Mouse (Mus musculus) layer of hippocampus, adult 8-10 months (tissue): Measurements from ENCODE around the gene Aurkb. TPM values are rescaled to one million over a fixed set of nuclear protein-coding genes. Genes with fewer than 3 reads are reported as not detected.

Experiments
- DNase-seq, 2 experiments: peaks; one replicate each; pipeline ENCODE4 v3.0.0; 2022; ENCODE audit warnings: low spot score in 2 of 2
- total RNA-seq, 4 experiments: library from RNA; stranded (reverse); gene quantifications; 2 replicates each; pipeline ENCODE4 v1.2.4; 2022

Gene Aurkb
- total RNA-seq, 4 experiments from 2014 or later: 0.52 to 1.6 (median 0.88) TPM

- no peak for DNase-seq
Measured at GRCm38 (mm10) chr11:69096360-69096986, 51.0 kb downstream of the Aurkb start.

GRCm38 (mm10) chr11:69096987-69097900, 51.8 kb downstream of the Aurkb start:
- DNase-seq: peak; percentile 96 to 97

- DNase-seq: peak; percentile 17 to 24
Measured at GRCm38 (mm10) chr11:69098039-69098761, 52.8 kb downstream of the Aurkb start.

GRCm38 (mm10) chr11:69098762-69099091, 53.3 kb downstream of the Aurkb start:
- DNase-seq: peak; percentile 94 to 96

DNA sequence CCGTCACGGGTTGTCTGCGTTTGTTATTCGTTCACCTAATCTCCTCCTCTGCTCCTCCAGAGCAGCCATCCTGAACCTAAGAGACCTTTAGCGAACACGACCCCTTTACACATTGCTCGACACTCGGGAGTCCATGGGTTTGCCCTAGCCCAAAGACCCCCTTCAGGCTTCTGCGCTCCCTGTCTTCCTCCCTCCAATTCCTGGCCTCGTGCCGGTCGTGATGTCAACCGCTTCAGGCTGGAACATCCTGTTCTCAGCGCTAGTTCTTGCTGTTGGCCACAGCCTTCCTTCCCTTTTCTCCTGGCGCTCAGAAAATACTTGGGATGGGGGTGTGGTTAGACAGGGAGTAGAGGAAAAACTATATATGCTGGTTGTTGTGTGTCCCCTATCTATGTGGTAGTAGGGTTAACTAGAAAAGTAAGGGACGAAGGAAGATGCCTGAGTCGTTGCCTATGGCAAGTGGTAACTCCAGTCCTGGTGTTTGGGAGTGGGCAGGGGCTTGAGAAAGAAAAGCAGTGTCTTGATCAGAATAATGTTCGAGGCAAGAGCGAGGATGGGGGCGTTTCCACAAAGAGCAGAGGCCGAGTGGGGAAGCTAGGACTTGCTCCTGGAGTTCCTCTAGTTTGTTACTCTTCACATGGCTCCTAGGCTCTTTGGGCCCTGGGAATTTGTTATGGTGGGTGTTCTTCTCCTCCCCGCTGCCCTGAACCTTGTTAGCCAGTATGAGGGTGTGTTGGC, 53.9 kb downstream of the Aurkb start:
- DNase-seq: peak; percentile 65 to 66

DNA sequence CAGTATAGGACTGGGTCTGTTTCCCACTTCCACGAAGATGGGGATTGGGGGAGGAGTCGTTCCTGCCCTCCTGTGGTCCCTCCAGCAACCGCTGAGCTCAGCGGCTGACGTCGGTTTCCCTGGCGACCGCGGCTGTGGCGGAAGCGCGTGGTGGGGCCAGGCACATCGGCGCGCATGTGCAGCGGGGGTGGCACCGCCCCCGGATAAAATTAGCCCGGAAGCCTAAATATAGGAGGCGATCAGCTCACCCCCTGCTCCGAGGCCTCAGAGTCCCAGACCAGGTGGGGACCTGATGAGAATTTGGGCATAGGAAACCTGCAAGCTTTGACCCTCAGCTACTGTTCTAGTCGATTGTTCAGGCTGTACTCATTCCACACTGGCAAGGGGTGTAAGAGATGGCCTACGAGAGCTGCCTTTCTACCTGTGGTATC, 54.5 kb downstream of the Aurkb start:
- peak; percentile 89 to 91 for DNase-seq

DNA sequence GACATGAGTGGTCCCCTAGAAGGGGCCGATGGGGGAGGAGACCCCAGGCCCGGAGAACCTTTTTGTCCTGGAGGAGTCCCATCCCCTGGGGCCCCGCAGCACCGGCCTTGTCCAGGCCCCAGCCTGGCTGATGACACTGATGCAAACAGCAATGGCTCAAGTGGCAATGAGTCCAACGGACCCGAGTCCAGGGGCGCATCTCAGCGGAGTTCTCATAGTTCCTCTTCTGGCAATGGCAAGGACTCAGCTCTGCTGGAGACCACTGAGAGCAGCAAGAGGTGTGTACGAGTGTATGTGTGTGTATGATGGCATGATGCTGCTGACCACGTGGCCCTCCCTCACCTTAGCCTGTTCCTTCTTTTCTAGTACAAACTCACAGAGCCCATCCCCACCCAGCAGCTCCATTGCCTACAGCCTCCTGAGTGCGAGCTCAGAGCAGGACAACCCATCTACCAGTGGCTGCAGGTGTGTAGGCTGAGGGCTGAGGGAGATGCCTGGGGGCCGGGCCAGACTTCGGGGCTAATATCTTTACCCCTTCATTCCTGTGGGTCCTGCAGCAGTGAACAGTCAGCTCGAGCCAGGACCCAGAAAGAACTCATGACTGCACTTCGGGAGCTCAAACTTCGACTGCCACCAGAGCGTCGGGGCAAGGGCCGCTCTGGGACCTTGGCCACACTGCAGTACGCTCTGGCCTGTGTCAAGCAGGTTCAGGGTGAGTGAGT, 55.4 kb downstream of the Aurkb start:
- peak; percentile 18 to 44 for DNase-seq

Other genes starting within 250 kb of the Aurkb start
- 100 to 1,000 TPM in 1 of 4 experiments, 10 to 100 TPM in 3; 78.3 to 104 (median 86.6) TPM for gene Ndel1, start 173.8 kb upstream of the Aurkb start, total RNA-seq
- gene Rnf222, start 157.1 kb upstream of the Aurkb start, total RNA-seq: not detected
- 100 to 1,000 TPM; 779 to 924 (median 859) TPM for gene Rpl26, start 144.1 kb upstream of the Aurkb start, total RNA-seq
- under 1 TPM in 3 of 4 experiments, not detected in 1; 0.32 to 0.58 (median 0.45) TPM for gene Odf4, start 118.6 kb upstream of the Aurkb start, total RNA-seq
- gene Arhgef15, start 88.2 kb upstream of the Aurkb start, total RNA-seq: 10 to 100 TPM in 3 of 4 experiments, 1 to 10 TPM in 1; 9.1 to 16.5 (median 12.0) TPM
- gene Slc25a35, start 77.5 kb upstream of the Aurkb start, total RNA-seq: 1 to 10 TPM; 4.9 to 7.4 (median 5.8) TPM
- 10 to 100 TPM; 14.1 to 24.1 (median 15.9) TPM for gene Rangrf, start 70.5 kb upstream of the Aurkb start, total RNA-seq
- gene Pfas, start 37.2 kb upstream of the Aurkb start, total RNA-seq: 10 to 100 TPM; 25.8 to 32.2 (median 26.8) TPM
- 10 to 100 TPM; 39.8 to 46.9 (median 41.8) TPM for gene Ctc1, start 29.7 kb upstream of the Aurkb start, total RNA-seq
- gene Borcs6, start 14.1 kb downstream of the Aurkb start, total RNA-seq: 10 to 100 TPM; 30.8 to 33.3 (median 31.5) TPM
- 10 to 100 TPM; 14.8 to 21.0 (median 19.0) TPM for gene Tmem107, start 25.2 kb downstream of the Aurkb start, total RNA-seq
- gene Vamp2, start 42.8 kb downstream of the Aurkb start, total RNA-seq: 100 to 1,000 TPM; 926 to 962 (median 934) TPM
- 100 to 1,000 TPM in 2 of 4 experiments, 10 to 100 TPM in 2; 91.2 to 107 (median 97.7) TPM for gene Per1, start 49.6 kb downstream of the Aurkb start, total RNA-seq
- 1 to 10 TPM in 3 of 4 experiments, under 1 TPM in 1; 0.97 to 1.8 (median 1.2) TPM for gene Hes7, start 74.8 kb downstream of the Aurkb start, total RNA-seq
- gene 9130213A22Rik, start 76.9 kb downstream of the Aurkb start, total RNA-seq: 1 to 10 TPM; 1.4 to 1.7 (median 1.5) TPM
- gene Aloxe3, start 80.2 kb downstream of the Aurkb start, total RNA-seq: 10 to 100 TPM in 2 of 4 experiments, 1 to 10 TPM in 2; 8.8 to 14.4 (median 10.1) TPM
- gene Alox12b, start 111.3 kb downstream of the Aurkb start, total RNA-seq: 10 to 100 TPM in 2 of 4 experiments, 1 to 10 TPM in 2; 5.9 to 14.5 (median 10.5) TPM
- 10 to 100 TPM in 1 of 4 experiments, 1 to 10 TPM in 3; 8.4 to 10.1 (median 9.3) TPM for gene Alox8, start 152.2 kb downstream of the Aurkb start, total RNA-seq
- gene Gucy2e, start 191.4 kb downstream of the Aurkb start, total RNA-seq: 1 to 10 TPM; 1.6 to 2.0 (median 1.8) TPM